Mouse (Mus musculus): ENCODE results near the gene Exoc6b. TPM values are rescaled to one million over a fixed set of nuclear protein-coding genes. Genes with fewer than 3 reads are reported as not detected.

Gene Exoc6b
- polyA plus RNA-seq, 1 experiment from 2014 or later = 54.3 TPM

DNA sequence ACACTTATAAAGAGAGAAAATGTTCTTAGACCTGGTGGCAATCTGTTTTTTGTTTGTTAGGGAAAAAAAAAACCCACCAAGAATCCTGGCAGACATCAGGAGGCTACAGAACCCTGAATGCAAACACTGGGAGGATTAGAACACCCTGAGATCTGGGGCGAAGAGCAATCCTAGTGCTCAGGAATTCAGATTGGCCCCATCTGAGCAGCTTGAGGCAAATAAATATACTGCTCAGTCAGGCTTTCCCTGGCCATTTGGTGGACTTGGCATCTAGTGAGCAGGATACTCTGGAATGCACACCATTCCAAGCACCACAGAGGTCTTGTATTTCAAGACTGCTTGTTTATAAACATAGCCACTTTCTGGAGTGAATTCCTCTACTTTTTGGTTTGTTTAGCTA, 412.2 kb downstream of the Exoc6b start:
- Histone ChIP-seq H3K4me3 (ENCODE audit: low read depth, low read length) (no peak overlapping the region), H3K36me3 (ENCODE audit: control insufficient read depth, insufficient read depth, low read length) (no peaks in the 10 kb centered on the region), H3K27me3 (ENCODE audit: control insufficient read depth, insufficient read depth, low read depth, low read length) (no peaks in the 10 kb centered on the region), H3K4me2 (ENCODE audit: low read length) (no peak overlapping the region), H3K4me1 (ENCODE audit: control insufficient read depth, insufficient read depth, low read length) (0 out of 2 replicates have a peak, but pooled peaks cover 2% of the 10 kb centered on the region), H3K9me3 (replicated peaks; ENCODE audit: control insufficient read depth, low read length, poor library complexity, severe bottlenecking) (no peaks in the 10 kb centered on the region), H3K27ac (ENCODE audit: low read length) (no peak overlapping the region), H3K9ac (ENCODE audit: low read depth, low read length) (no peak overlapping the region)
- 69% methylated on average over 1 of the region's 1 CpGs for WGBS
- no peak for ATAC-seq

- 0 out of 2 replicates have a peak, but pooled peaks cover 2% of the 10 kb centered on the region for H3K4me1 ChIP-seq (ENCODE audit: control insufficient read depth, insufficient read depth, low read length)
- no peak overlapping the region for H3K27ac ChIP-seq (ENCODE audit: low read length)
- 54% methylated on average over 2 of the region's 2 CpGs for WGBS
- no peak overlapping the region for H3K9ac ChIP-seq (ENCODE audit: low read depth, low read length)
- no peak overlapping the region for H3K4me2 ChIP-seq (ENCODE audit: low read length)
- no peaks in the 10 kb centered on the region for H3K27me3 ChIP-seq (ENCODE audit: control insufficient read depth, insufficient read depth, low read depth, low read length)
- no peaks in the 10 kb centered on the region for H3K9me3 ChIP-seq (replicated peaks; ENCODE audit: control insufficient read depth, low read length, poor library complexity, severe bottlenecking)
- no peak overlapping the region for H3K4me3 ChIP-seq (ENCODE audit: low read depth, low read length)
- no peaks in the 10 kb centered on the region for H3K36me3 ChIP-seq (ENCODE audit: control insufficient read depth, insufficient read depth, low read length)
- no peak for ATAC-seq
Observed at GRCm38 (mm10) chr6:84656680-84657079, 412.6 kb downstream of the Exoc6b start.

DNA sequence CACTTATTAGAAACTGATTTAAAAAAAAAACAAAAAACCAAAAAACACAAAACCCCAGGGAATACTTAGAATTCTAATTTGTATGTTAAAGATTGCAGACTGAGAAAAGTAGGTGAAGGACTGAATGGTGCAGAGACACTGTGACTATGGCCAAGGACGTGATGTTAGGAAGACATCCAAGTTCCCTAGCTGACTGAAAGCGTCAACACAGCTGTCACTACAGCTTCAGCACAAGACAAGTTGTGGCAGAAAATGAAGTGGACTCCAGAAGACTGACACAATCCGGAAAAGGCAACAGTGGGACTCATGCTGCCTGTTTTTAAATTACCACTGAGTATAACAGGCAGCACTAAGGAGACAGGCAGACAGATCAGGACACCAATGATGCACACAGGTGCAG, 417.4 kb downstream of the Exoc6b start:
- H3K36me3 ChIP-seq (ENCODE audit: control insufficient read depth, insufficient read depth, low read length) = no peaks in the 10 kb centered on the region
- no peak overlapping the region for H3K4me3 ChIP-seq (ENCODE audit: low read depth, low read length)
- H3K4me2 ChIP-seq (ENCODE audit: low read length) = no peak overlapping the region
- H3K27ac ChIP-seq (ENCODE audit: low read length) = no peak overlapping the region
- no peaks in the 10 kb centered on the region for H3K27me3 ChIP-seq (ENCODE audit: control insufficient read depth, insufficient read depth, low read depth, low read length)
- no peaks in the 10 kb centered on the region; the same call in 1 of the 2 replicates for H3K9me3 ChIP-seq (replicated peaks; ENCODE audit: control insufficient read depth, low read length, poor library complexity, severe bottlenecking)
- no peak overlapping the region for H3K9ac ChIP-seq (ENCODE audit: low read depth, low read length)
- H3K4me1 ChIP-seq (ENCODE audit: control insufficient read depth, insufficient read depth, low read length) = peaks cover 10% of the 10 kb centered on the region; the same call in 1 of the 2 replicates
- ATAC-seq = no peak
- 78% methylated on average over 3 of the region's 3 CpGs for WGBS

GRCm38 (mm10) chr6:84647197-84647596, 422.1 kb downstream of the Exoc6b start:
- H3K4me3 ChIP-seq (ENCODE audit: low read depth, low read length) = no peak overlapping the region
- no peak overlapping the region for H3K4me2 ChIP-seq (ENCODE audit: low read length)
- no peak overlapping the region for H3K9ac ChIP-seq (ENCODE audit: low read depth, low read length)
- H3K9me3 ChIP-seq (replicated peaks; ENCODE audit: control insufficient read depth, low read length, poor library complexity, severe bottlenecking) = no peaks in the 10 kb centered on the region; the same call in 1 of the 2 replicates
- 51% methylated on average over 4 of the region's 4 CpGs for WGBS
- ATAC-seq = peak; percentile 54
- peaks cover 16% of the 10 kb centered on the region; the same call in 1 of the 2 replicates for H3K4me1 ChIP-seq (ENCODE audit: control insufficient read depth, insufficient read depth, low read length)
- 0 out of 2 replicates have a peak overlapping the region, but pooled peaks have one; percentile 9 for H3K27ac ChIP-seq (ENCODE audit: low read length)
- H3K27me3 ChIP-seq (ENCODE audit: control insufficient read depth, insufficient read depth, low read depth, low read length) = no peaks in the 10 kb centered on the region
- no peaks in the 10 kb centered on the region for H3K36me3 ChIP-seq (ENCODE audit: control insufficient read depth, insufficient read depth, low read length)

DNA sequence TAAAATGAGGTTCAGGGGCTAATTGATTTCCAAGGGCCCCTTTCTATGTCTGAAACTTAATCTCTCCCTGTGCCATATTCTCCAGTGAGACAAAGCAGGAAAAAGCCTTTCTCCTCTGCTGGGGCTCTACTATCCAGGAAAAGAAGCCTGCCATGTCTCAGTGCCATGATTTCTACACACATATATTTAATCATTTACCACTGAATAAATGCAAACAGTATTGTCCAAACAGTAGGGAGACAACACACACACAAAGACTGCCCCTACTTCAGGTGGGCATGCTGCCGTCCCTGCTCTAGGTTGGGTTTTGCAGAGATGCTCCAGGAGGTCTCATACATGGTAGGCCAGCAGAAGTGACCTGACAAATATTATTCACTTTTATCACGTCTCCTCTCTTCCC, 422.6 kb downstream of the Exoc6b start:
- H3K4me1 ChIP-seq (ENCODE audit: control insufficient read depth, insufficient read depth, low read length) = peaks cover 16% of the 10 kb centered on the region; the same call in 1 of the 2 replicates
- no peak overlapping the region for H3K4me3 ChIP-seq (ENCODE audit: low read depth, low read length)
- H3K27me3 ChIP-seq (ENCODE audit: control insufficient read depth, insufficient read depth, low read depth, low read length) = no peaks in the 10 kb centered on the region
- H3K9ac ChIP-seq (ENCODE audit: low read depth, low read length) = no peak overlapping the region
- no peak overlapping the region for H3K4me2 ChIP-seq (ENCODE audit: low read length)
- no peak for ATAC-seq
- 57% methylated on average over 2 of the region's 2 CpGs for WGBS
- no peaks in the 10 kb centered on the region; the same call in 1 of the 2 replicates for H3K9me3 ChIP-seq (replicated peaks; ENCODE audit: control insufficient read depth, low read length, poor library complexity, severe bottlenecking)
- H3K27ac ChIP-seq (ENCODE audit: low read length) = 0 out of 2 replicates have a peak overlapping the region, but pooled peaks have one; percentile 5
- H3K36me3 ChIP-seq (ENCODE audit: control insufficient read depth, insufficient read depth, low read length) = no peaks in the 10 kb centered on the region

GRCm38 (mm10) chr6:84641062-84641431, 428.3 kb downstream of the Exoc6b start:
- H3K36me3 ChIP-seq (ENCODE audit: control insufficient read depth, insufficient read depth, low read length) = no peaks in the 10 kb centered on the region
- no peak overlapping the region for H3K9ac ChIP-seq (ENCODE audit: low read depth, low read length)
- 92% methylated on average over 4 of the region's 4 CpGs for WGBS
- H3K9me3 ChIP-seq (replicated peaks; ENCODE audit: control insufficient read depth, low read length, poor library complexity, severe bottlenecking) = no peaks in the 10 kb centered on the region
- H3K27ac ChIP-seq (ENCODE audit: low read length) = no peak overlapping the region
- no peak for ATAC-seq
- H3K4me2 ChIP-seq (ENCODE audit: low read length) = no peak overlapping the region
- H3K4me3 ChIP-seq (ENCODE audit: low read depth, low read length) = no peak overlapping the region
- no peaks in the 10 kb centered on the region for H3K27me3 ChIP-seq (ENCODE audit: control insufficient read depth, insufficient read depth, low read depth, low read length)
- H3K4me1 ChIP-seq (ENCODE audit: control insufficient read depth, insufficient read depth, low read length) = peaks cover 3% of the 10 kb centered on the region; the same call in 1 of the 2 replicates

DNA sequence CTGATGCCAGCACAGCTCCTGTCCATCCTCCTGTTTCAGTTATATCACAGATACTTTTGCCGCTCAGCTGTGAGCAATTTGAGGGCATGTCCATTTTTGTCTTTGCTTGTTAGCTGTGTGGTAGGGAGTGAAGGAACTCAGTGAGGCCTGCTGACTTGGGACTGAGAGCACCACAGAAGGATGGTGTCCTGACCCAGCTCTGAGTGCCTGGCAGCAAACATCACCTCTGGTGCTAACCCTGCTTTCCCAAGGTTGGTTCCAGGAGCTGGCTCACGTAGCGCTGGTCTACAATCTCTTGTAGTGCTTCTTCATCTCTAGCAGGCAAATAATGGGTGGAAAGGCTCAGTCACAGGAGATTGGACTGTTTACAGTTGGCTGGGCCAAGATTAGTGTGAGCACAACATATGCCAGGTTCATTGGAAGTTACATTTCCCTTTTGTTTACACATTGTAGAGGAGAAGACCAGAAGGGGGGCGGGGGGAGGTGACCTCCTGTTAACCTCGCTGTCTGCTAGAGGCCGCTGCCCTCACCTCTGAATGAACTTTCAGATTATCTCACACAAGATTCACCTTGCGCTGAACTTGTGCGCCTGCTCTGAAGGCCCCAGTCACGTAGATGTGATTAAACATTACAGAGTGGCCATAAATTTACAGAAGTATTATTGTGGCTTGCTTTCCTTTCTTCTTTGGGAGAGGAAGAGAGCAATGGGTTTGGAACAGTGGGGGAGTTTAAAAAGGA, 428.8 kb downstream of the Exoc6b start:
- Histone ChIP-seq H3K4me3 (ENCODE audit: low read depth, low read length) (no peak overlapping the region), H3K4me1 (ENCODE audit: control insufficient read depth, insufficient read depth, low read length) (no peaks in the 10 kb centered on the region), H3K36me3 (ENCODE audit: control insufficient read depth, insufficient read depth, low read length) (no peaks in the 10 kb centered on the region), H3K27ac (ENCODE audit: low read length) (no peak overlapping the region), H3K9ac (ENCODE audit: low read depth, low read length) (no peak overlapping the region), H3K27me3 (ENCODE audit: control insufficient read depth, insufficient read depth, low read depth, low read length) (no peaks in the 10 kb centered on the region), H3K4me2 (ENCODE audit: low read length) (no peak overlapping the region), H3K9me3 (replicated peaks; ENCODE audit: control insufficient read depth, low read length, poor library complexity, severe bottlenecking) (no peaks in the 10 kb centered on the region)
- WGBS = 83% methylated on average over 9 of the region's 9 CpGs
- no peak for ATAC-seq

- Histone ChIP-seq H3K27ac (ENCODE audit: low read length) (no peak overlapping the region), H3K4me1 (ENCODE audit: control insufficient read depth, insufficient read depth, low read length) (no peaks in the 10 kb centered on the region), H3K36me3 (ENCODE audit: control insufficient read depth, insufficient read depth, low read length) (no peaks in the 10 kb centered on the region), H3K27me3 (ENCODE audit: control insufficient read depth, insufficient read depth, low read depth, low read length) (no peaks in the 10 kb centered on the region), H3K4me2 (ENCODE audit: low read length) (no peak overlapping the region), H3K9ac (ENCODE audit: low read depth, low read length) (no peak overlapping the region), H3K4me3 (ENCODE audit: low read depth, low read length) (no peak overlapping the region), H3K9me3 (replicated peaks; ENCODE audit: control insufficient read depth, low read length, poor library complexity, severe bottlenecking) (no peaks in the 10 kb centered on the region)
- no peak for ATAC-seq
Observed at GRCm38 (mm10) chr6:84638206-84638605, 431.1 kb downstream of the Exoc6b start.

DNA sequence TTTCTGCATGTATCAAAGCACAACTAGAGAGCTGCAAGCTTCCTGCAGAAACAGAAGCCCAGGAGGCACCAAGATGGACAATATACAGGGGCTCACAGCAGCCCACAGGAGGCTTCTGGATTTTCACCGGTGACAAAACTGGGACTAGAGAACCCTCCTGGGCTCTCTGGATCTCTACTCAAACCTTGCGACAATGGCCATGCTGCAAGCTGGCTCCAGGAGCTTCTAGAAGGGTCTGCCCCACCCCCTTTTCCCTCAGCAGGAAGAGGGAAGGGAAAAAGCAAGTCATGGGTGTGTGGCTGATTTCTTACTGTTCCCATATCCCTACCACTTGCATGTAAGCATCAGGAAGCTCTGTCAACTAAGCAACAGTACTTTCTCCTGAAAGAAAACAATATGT, 437.7 kb downstream of the Exoc6b start:
- Histone ChIP-seq H3K27ac (ENCODE audit: low read length) (no peak overlapping the region), H3K9ac (ENCODE audit: low read depth, low read length) (no peak overlapping the region), H3K4me1 (ENCODE audit: control insufficient read depth, insufficient read depth, low read length) (no peaks in the 10 kb centered on the region), H3K36me3 (ENCODE audit: control insufficient read depth, insufficient read depth, low read length) (no peaks in the 10 kb centered on the region), H3K4me3 (ENCODE audit: low read depth, low read length) (no peak overlapping the region), H3K4me2 (ENCODE audit: low read length) (no peak overlapping the region), H3K27me3 (ENCODE audit: control insufficient read depth, insufficient read depth, low read depth, low read length) (no peaks in the 10 kb centered on the region), H3K9me3 (replicated peaks; ENCODE audit: control insufficient read depth, low read length, poor library complexity, severe bottlenecking) (no peaks in the 10 kb centered on the region)
- WGBS = 98% methylated on average over 2 of the region's 2 CpGs
- no peak for ATAC-seq
